Mouse (Mus musculus) kidney, adult 9 months (tissue): ENCODE results near the gene Cc2d2a.
A peak's percentile ranks its signal among the peaks of the same experiment; 100 is the strongest.

Experiments used
- DNase-seq: peaks from one replicate; pipeline ENCODE4 v3.0.0; 2022

Cc2d2a gene

GRCm38 (mm10) chr5:43728375-43729165, 66.4 kb downstream of the Cc2d2a start:
- no peak for DNase-seq

GRCm38 (mm10) chr5:43732381-43732780, 70.2 kb downstream of the Cc2d2a start:
- no peak for DNase-seq

GRCm38 (mm10) chr5:43744187-43744586, 82.0 kb downstream of the Cc2d2a start:
- no peak for DNase-seq

GRCm38 (mm10) chr5:43745156-43745555, 83.0 kb downstream of the Cc2d2a start:
- DNase-seq = no peak

GRCm38 (mm10) chr5:43748039-43748438, 85.9 kb downstream of the Cc2d2a start:
- DNase-seq = no peak

GRCm38 (mm10) chr5:43749092-43749491, 86.9 kb downstream of the Cc2d2a start:
- no peak for DNase-seq

GRCm38 (mm10) chr5:43770618-43771354, 108.6 kb downstream of the Cc2d2a start:
- DNase-seq = no peak

GRCm38 (mm10) chr5:43771555-43771954, 109.4 kb downstream of the Cc2d2a start:
- no peak for DNase-seq

- DNase-seq = no peak
Measured at GRCm38 (mm10) chr5:43776407-43776806, 114.3 kb downstream of the Cc2d2a start.

- DNase-seq = no peak
Measured at GRCm38 (mm10) chr5:43776993-43777392, 114.8 kb downstream of the Cc2d2a start.

GRCm38 (mm10) chr5:43778583-43778982, 116.4 kb downstream of the Cc2d2a start:
- no peak for DNase-seq

- peak; percentile 27 for DNase-seq
Measured at GRCm38 (mm10) chr5:43781423-43781976, 119.4 kb downstream of the Cc2d2a start.

GRCm38 (mm10) chr5:43781977-43782930, 120.1 kb downstream of the Cc2d2a start:
- peak; percentile 80 for DNase-seq

GRCm38 (mm10) chr5:43783996-43784395, 121.8 kb downstream of the Cc2d2a start:
- no peak for DNase-seq

- no peak for DNase-seq
Measured at GRCm38 (mm10) chr5:43786607-43787006, 124.5 kb downstream of the Cc2d2a start.

GRCm38 (mm10) chr5:43787976-43788752, 126.0 kb downstream of the Cc2d2a start:
- DNase-seq = no peak
